Mouse (Mus musculus): ENCODE measurements around the gene Lonp1.
A peak's percentile ranks its signal among the peaks of the same experiment; 100 is the strongest.

Gene Lonp1

DNA sequence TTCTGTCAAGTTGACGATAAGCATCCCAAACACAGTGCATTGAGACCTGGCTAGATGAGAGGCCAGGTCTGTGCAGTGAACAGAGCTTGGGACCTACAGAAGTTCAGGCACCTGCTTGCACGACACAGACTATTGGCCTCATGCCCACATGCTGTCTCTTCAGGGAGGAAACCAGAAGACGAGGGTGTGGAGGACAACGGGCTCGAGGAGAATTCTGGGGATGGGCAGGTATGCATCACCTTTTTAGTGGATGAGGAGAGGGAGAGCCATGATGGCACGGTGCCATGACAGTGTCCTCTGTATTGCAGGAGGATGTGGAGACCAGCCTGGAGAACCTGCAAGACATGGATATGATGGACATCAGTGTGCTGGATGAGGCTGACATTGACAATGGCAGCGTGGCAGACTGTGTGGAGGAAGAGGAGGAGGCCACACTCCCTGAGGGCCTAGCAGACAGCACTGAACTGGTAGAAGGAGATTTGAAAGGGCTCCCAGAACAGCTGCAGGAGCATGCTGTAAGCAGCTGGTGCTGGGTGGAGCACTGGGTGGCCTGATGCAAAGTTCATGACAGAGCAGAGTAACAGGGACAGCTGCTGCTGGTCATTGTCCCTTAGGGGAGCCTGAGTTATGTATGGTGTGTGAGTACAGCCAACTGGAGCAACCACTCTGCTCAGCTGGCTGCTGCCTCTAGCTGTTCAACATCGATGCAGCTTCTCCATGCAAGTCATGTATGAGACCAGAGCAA lies 33.0 kb downstream of the Lonp1 start:
- DNase-seq (ENCODE audit: low spot score in 2 of 2): no peak

DNA sequence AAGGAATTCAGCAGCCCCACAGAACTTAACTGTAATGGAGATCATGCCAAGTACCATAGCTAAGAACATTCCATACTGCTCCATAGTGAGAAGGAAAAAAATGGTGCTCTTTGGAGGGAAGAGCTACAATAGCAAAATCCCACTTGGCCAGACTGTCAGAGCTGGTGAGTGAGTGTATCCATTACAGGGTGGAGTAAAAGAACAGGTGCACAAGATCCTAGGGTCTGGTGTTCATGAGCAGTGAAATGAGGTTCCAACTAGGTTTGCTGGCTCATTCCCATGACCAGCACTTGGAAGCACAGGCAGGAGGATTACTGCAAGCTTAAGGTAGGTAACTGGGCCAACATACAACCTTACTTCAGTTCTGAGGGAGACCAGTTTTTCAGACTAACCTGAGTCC lies 34.1 kb downstream of the Lonp1 start:
- no peak for DNase-seq (ENCODE audit: low spot score in 2 of 2)

DNA sequence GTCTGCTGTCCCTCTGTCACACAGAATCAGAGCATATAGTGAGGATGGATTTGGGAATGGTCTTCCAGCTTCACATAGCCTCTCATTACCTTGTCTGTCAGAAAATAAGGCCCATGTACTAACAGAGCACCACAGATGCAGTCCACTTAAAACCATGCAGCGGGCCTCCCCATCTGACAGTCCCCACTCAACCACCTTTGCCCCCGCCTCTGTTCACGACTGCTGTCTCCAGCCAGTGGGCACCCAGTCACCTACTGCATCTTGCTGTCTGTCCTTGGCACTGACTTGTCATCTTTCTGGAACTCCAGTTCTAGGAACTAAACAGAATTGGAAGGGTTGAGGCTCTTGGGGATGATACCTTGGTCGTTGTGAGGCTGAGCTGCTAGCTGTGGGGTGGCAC lies 37.8 kb downstream of the Lonp1 start:
- no peak for DNase-seq (ENCODE audit: low spot score in 2 of 2)

DNA sequence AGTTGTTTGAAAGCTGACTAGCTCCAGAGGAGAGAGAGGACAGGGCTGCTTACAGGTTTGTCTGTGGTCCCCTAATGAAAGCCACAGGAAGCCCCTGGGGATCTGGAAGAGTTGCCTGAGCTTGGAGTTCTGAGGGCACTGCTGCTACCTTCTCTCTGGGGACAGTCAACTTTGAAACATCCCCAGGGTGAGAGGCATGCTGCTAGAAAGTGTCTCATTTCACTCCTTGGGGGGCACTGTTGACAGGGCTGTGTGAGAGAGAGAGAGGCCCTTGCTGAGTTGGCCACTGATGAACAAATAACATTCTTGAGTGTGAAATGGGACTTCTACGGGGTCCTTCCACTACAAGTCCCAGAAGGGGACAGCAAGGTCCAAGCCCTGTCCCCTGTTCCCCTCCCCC lies 38.9 kb downstream of the Lonp1 start:
- DNase-seq (ENCODE audit: low spot score in 2 of 2): no peak

DNA sequence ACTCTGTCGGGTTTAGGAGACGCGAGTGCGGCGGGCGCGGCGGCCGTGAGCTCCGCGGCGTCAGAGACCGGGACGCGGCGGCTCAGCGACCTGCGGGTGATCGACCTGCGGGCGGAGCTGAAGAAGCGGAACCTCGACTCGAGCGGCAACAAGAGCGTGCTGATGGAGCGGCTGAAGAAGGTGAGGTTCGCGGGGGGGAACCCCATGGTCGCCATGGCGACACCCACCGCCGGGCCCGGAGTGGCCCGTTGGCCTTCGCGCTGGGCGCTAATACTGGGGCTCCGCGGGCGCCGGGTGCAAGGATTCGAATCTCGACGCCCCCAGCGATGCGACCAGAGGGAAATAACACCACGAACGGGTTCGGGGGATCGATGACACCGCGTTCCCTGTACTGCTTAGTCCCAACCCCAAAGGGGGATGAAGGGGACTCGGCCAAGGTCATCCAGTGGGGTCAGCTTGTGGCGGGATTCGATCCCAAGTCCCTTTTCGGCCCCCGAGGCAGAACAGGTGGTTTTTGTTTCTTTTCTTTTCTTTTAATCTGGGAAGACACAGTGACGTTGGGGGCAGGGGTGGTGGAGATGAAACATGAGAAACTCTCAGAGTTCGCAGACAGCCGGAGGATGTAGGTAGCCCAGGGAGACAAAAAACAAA lies 41.4 kb downstream of the Lonp1 start:
- peak in 1 of 2 experiments; percentile 15 for DNase-seq (ENCODE audit: low spot score in 2 of 2)

DNA sequence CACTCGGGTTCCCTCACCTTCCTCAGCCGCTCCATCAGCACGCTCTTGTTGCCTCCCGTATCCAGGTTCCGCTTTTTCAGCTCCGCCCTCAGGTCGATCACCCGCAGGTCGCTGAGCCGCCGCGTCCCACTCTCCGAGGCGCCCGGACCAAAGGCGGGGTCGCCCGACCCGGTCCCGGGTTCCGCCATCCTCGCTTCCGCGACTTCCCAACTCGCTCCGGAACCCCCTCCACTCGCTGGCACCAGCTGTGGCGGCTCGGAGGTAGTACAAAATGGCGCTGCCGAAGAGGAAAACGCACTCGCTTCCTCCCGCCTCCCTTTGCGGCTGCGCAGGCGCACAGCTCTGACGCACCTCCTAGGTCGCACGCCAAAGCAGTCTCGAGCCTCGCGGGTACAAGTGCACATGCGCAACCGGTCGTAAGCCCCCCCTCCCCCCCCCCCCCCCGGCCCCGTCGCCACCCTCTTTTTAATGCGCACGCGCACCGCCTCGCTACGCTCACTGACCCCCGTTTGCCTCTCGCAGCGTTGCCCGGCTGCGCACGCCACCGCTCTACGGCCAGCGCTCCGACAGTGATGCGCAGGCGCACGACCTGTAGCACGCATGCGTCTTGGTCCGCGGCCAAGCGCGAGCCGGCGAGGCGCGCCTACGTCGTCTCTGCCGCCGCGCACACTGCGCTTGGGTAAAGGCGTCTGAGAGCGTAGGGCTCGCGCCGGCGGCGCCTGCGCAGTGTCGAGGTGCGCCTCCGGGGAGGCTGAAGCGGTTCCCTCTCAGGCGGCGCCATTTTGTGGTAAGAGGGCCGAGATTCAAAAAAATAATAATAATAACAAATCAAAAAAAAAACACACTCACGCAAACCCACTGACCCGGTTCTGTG lies 42.2 kb downstream of the Lonp1 start, which contains the start of the genes Safb2 and Safb:
Gene Safb2 (minus strand): TSS at position 329 of the 874 bp plus-strand sequence.
Gene Safb (plus strand): TSS at position 569 of the 874 bp plus-strand sequence.
- peak; percentile 96 to 99 for DNase-seq (ENCODE audit: low spot score in 2 of 2)

DNA sequence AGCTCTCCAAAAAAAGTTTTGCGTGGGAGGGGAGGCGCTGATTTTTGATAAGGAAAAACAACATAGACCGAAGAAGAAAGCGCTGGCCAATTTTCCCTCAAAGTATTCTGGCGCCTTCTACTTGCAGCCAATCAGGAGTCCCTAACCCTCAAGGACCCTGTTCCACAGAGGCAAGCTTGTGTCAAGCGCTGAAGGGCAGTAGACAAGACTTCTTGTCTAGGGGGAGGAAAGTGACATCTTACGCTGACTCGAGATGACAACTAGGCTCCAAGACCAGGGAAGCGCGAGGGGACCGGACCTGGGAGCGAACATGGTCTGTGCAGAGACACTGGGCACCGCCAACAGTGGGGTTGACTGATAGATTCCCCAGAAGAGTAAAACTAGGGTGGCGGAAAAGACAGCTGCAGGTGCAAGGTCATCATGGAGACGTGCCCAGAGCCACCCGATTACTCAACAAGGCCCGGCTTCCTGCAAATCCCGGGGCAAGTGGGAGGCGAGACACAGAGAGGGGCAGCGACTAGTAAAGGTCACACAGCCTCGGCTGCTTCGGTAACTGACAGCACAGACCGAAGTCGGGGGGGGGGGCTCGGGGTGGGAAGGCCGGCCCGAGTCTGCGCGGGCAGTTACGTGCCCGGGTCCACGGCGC lies 43.0 kb downstream of the Lonp1 start:
- DNase-seq (ENCODE audit: low spot score in 2 of 2): peak; percentile 24 to 31

DNA sequence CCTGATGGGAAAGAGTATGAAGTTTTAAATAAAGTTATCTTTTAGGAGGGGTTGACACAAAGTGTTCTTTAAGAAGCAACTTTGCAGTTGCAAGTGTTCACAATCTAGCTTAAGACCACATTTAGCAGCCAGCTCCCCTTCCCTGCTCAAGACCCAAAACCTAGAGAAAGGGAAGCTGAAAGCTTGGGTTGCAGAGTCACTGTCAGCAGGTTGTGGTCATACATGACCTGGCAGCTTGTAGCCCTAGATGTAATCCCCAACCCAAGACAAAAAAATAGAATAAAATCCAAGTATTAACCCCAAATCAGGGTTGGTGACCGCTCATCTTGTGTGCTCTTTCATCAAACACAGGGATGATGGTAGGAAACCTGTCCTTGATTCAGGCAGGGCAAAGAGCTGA lies 43.6 kb downstream of the Lonp1 start:
- DNase-seq (ENCODE audit: low spot score in 2 of 2): no peak

DNA sequence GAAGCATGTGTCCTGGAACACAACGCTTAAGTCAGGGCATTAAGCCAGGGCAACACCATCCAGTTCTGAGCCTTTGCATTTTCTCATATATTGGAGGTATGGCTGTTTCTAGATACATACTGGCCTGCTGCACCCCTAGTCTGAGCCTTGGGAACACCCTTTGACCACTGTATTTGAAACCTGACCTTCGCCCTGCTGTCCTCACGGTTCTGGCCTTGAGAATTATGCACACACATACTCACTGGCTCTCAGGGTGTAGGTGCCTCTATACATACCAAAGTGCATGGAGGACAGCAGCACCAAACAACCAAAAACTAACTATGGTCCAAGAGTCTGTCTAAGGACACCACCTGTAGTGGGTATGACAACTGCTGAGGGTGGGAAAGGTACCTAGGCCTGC lies 53.7 kb downstream of the Lonp1 start:
- no peak for DNase-seq (ENCODE audit: low spot score in 2 of 2)

DNA sequence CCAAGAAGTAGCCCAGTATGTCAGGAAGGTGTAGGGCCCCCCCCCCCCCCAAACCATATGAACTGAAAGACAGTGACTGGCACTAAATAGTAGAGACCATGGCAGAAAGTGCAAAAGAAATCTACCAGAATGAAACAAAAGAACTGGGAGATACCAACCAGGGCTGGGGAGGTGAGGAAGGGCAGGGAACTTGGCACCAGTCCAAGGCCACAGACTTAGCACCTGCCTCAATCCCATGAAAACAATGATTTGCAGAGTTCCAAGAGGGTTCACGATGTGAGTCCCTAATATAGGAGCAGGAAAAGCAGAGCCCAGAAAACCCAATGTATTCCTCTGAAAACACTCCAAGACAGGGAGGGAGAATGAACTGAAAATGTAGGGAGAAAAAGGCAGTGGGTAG lies 54.5 kb downstream of the Lonp1 start:
- DNase-seq (ENCODE audit: low spot score in 2 of 2): no peak

DNA sequence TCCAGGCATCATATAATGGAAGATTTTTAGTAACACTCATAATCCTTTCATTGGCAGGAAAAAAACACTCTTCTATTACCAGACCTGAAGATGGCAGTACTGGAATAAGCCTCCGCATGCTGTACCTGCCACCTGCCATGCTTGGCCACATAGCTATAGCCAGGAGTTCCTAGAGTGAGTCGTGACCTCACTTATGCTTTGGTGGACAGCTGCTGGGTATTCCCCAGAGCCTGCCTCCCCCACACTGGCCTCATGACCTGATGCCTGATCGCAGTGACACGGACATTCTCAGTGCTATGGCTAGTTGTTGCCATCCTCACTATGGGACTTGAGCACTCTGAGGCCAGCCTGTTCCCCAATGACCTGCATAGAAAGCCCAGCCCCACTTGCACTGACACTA lies 56.4 kb downstream of the Lonp1 start:
- no peak for DNase-seq (ENCODE audit: low spot score in 2 of 2)

DNA sequence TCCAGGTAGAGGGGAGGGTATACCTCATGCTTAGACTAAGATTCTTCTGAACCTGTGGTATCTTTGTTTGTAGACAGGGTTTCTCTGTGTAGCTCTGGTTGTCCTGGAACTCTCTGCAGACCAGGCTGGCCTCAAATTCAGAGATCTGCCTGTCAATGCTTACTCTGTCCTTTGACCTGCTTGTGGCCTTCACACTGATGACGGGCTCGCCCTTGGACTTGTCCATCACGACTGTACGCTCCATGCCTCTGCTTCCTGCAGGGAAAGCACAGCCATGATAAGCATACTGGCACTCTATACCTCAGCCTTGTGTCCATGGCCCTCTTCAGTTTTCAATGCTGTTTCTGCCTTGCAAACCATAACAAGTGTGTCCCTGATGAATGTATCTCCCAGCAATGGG lies 59.3 kb downstream of the Lonp1 start:
- no peak for DNase-seq (ENCODE audit: low spot score in 2 of 2)

DNA sequence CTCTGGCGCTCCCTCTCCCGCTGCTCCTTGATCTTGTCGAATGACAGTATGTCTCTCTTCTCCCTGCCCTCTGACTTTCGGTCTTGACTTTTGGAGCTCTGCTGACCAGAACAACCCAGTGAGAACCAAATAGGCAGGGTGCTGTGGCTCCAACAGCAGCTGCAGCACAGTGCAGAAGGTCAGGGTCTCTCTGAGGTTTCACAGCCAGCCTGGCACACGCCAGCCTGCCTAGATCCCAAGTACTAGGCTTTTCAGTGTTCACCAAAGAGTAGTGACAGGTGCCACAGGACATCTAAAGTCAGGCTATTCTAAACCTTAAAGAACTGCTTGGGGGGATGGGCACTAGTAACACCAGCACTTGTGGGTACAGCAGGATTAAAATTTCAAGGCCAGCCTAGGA lies 59.8 kb downstream of the Lonp1 start:
- no peak for DNase-seq (ENCODE audit: low spot score in 2 of 2)

DNA sequence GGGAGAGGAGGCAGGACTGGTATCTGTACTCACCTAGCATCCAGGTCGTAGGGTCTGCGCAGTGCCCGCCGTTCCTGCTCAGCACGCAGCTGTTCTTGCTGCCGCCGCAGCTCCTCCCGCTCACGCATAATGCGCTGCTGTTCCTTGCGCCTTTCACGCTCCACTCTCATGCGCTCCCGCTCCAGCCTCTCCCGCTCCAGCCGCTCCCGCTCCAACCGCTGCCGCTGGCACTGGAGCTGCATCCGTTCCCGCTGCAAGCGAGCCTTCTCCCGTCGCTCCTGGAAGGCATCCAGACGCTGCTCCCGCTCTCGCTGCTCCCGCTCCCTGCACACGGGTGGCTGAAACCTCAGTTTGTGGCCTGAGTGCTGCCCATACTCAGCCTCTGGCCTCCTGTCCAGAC lies 60.4 kb downstream of the Lonp1 start:
- DNase-seq (ENCODE audit: low spot score in 2 of 2): no peak

Data from urinary bladder, adult 18-20 months (tissue).